Mouse (Mus musculus): ENCODE results near the gene Mrc2. TPM values are rescaled to one million over a fixed set of nuclear protein-coding genes. Genes with fewer than 3 reads are reported as not detected.

Mrc2 gene
- polyA plus RNA-seq, 1 experiment from 2014 or later: 9.5 TPM

DNA sequence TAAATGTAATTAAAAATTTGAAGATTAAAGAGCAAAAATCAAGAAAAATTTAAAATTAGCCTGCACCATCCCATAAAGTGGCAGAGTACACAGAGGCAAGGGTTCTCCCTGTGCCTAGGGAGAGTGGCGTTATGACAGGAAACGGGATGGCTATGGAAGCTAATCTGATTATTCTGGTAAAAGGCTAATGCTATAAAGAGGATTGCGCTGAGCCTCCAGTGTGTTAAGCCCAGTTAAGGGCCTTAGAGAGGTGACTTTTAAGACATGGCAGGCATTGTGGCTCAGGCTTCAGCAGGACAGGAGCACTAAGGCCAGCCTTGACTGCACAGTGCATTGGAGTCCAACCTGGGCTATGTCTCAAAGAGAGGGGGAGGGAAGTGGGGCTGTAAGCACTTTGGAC is 34.7 kb downstream of the Mrc2 start:
- Histone ChIP-seq H3K9ac (replicated peaks; ENCODE audit: low read length) (no peak overlapping the region), H3K4me1 (ENCODE audit: control insufficient read depth, insufficient read depth, low read length) (no peaks in the 10 kb centered on the region), H3K36me3 (replicated peaks; ENCODE audit: control insufficient read depth, insufficient read depth, low read depth, low read length) (no peaks in the 10 kb centered on the region), H3K4me3 (ENCODE audit: low read depth, low read length) (no peak overlapping the region), H3K27ac (replicated peaks; ENCODE audit: low read depth, low read length) (no peak overlapping the region), H3K4me2 (ENCODE audit: low read depth, low read length) (no peak overlapping the region), H3K27me3 (ENCODE audit: control insufficient read depth, insufficient read depth, low read length) (no peaks in the 10 kb centered on the region), H3K9me3 (replicated peaks; ENCODE audit: control insufficient read depth, low read length) (no peaks in the 10 kb centered on the region)
- DNase-seq (ENCODE audit: low spot score): no peak
- WGBS: 82% methylated on average over 3 of the region's 3 CpGs
- no peak for ATAC-seq (replicated peaks; ENCODE audit: insufficient number of reproducible peaks, low FRiP score, low TSS enrichment, low read depth)

DNA sequence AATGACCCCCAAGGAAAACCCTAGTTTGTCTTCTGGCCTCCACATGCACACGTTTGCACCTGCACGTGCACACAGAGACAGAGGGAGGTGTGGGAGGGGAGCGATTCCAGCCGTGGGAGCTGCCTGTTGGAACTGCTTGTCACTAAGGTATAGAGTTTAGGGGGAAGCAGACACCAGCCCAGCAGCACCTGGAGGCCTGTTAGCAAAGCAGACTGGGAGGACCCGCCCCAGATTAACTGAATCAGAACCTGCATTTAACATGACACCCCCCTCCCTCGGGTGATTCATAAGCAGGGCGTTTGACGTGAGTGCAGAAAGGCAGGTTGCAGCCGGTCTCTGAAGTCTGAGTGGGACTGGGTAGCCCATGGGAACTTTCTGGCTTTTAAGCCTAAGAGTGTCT is 37.5 kb downstream of the Mrc2 start:
- Histone ChIP-seq H3K27ac (replicated peaks; ENCODE audit: low read depth, low read length) (no peak overlapping the region), H3K9me3 (replicated peaks; ENCODE audit: control insufficient read depth, low read length) (no peaks in the 10 kb centered on the region), H3K4me2 (ENCODE audit: low read depth, low read length) (no peak overlapping the region), H3K36me3 (replicated peaks; ENCODE audit: control insufficient read depth, insufficient read depth, low read depth, low read length) (no peaks in the 10 kb centered on the region), H3K4me3 (ENCODE audit: low read depth, low read length) (no peak overlapping the region), H3K27me3 (ENCODE audit: control insufficient read depth, insufficient read depth, low read length) (no peaks in the 10 kb centered on the region), H3K9ac (replicated peaks; ENCODE audit: low read length) (no peak overlapping the region), H3K4me1 (ENCODE audit: control insufficient read depth, insufficient read depth, low read length) (no peaks in the 10 kb centered on the region)
- WGBS: 72% methylated on average over 9 of the region's 9 CpGs
- DNase-seq (ENCODE audit: low spot score) (no peak), ATAC-seq (replicated peaks; ENCODE audit: insufficient number of reproducible peaks, low FRiP score, low TSS enrichment, low read depth) (no peak)

GRCm38 (mm10) chr11:105331129-105331528 is 38.7 kb downstream of the Mrc2 start:
- Histone ChIP-seq H3K27me3 (ENCODE audit: control insufficient read depth, insufficient read depth, low read length) (no peaks in the 10 kb centered on the region), H3K9ac (replicated peaks; ENCODE audit: low read length) (no peak overlapping the region), H3K4me3 (ENCODE audit: low read depth, low read length) (no peak overlapping the region), H3K27ac (replicated peaks; ENCODE audit: low read depth, low read length) (no peak overlapping the region), H3K4me1 (ENCODE audit: control insufficient read depth, insufficient read depth, low read length) (no peaks in the 10 kb centered on the region), H3K9me3 (replicated peaks; ENCODE audit: control insufficient read depth, low read length) (no peaks in the 10 kb centered on the region), H3K4me2 (ENCODE audit: low read depth, low read length) (no peak overlapping the region), H3K36me3 (replicated peaks; ENCODE audit: control insufficient read depth, insufficient read depth, low read depth, low read length) (peaks cover under 1% of the 10 kb centered on the region; the same call in 1 of the 2 replicates)
- DNase-seq (ENCODE audit: low spot score) (no peak), ATAC-seq (replicated peaks; ENCODE audit: insufficient number of reproducible peaks, low FRiP score, low TSS enrichment, low read depth) (no peak)
- WGBS: 89% methylated on average over 3 of the region's 3 CpGs

GRCm38 (mm10) chr11:105331732-105332131 is 39.3 kb downstream of the Mrc2 start:
- DNase-seq (ENCODE audit: low spot score) (peak; percentile 43), ATAC-seq (replicated peaks; ENCODE audit: insufficient number of reproducible peaks, low FRiP score, low TSS enrichment, low read depth) (no peak)
- WGBS: 44% methylated on average over 10 of the region's 10 CpGs
- Histone ChIP-seq H3K4me1 (ENCODE audit: control insufficient read depth, insufficient read depth, low read length) (no peaks in the 10 kb centered on the region), H3K9ac (replicated peaks; ENCODE audit: low read length) (no peak overlapping the region), H3K36me3 (replicated peaks; ENCODE audit: control insufficient read depth, insufficient read depth, low read depth, low read length) (peaks cover 5% of the 10 kb centered on the region), H3K27ac (replicated peaks; ENCODE audit: low read depth, low read length) (no peak overlapping the region), H3K4me2 (ENCODE audit: low read depth, low read length) (no peak overlapping the region), H3K27me3 (ENCODE audit: control insufficient read depth, insufficient read depth, low read length) (no peaks in the 10 kb centered on the region), H3K9me3 (replicated peaks; ENCODE audit: control insufficient read depth, low read length) (no peaks in the 10 kb centered on the region), H3K4me3 (ENCODE audit: low read depth, low read length) (no peak overlapping the region)

- peak; percentile 70 for DNase-seq (ENCODE audit: low spot score)
- Histone ChIP-seq H3K27ac (replicated peaks; ENCODE audit: low read depth, low read length) (no peak overlapping the region), H3K9me3 (replicated peaks; ENCODE audit: control insufficient read depth, low read length) (no peaks in the 10 kb centered on the region), H3K4me3 (ENCODE audit: low read depth, low read length) (no peak overlapping the region), H3K36me3 (replicated peaks; ENCODE audit: control insufficient read depth, insufficient read depth, low read depth, low read length) (peaks cover 5% of the 10 kb centered on the region), H3K27me3 (ENCODE audit: control insufficient read depth, insufficient read depth, low read length) (no peaks in the 10 kb centered on the region), H3K4me1 (ENCODE audit: control insufficient read depth, insufficient read depth, low read length) (no peaks in the 10 kb centered on the region), H3K4me2 (ENCODE audit: low read depth, low read length) (no peak overlapping the region), H3K9ac (replicated peaks; ENCODE audit: low read length) (no peak overlapping the region)
- ATAC-seq (replicated peaks; ENCODE audit: insufficient number of reproducible peaks, low FRiP score, low TSS enrichment, low read depth): no peak
- 62% methylated on average over 8 of the region's 8 CpGs for WGBS
Observed at GRCm38 (mm10) chr11:105332468-105332867, 40.0 kb downstream of the Mrc2 start.

- H3K36me3 ChIP-seq (replicated peaks; ENCODE audit: control insufficient read depth, insufficient read depth, low read depth, low read length): peaks cover 5% of the 10 kb centered on the region
- H3K4me3 ChIP-seq (ENCODE audit: low read depth, low read length): no peak overlapping the region
- H3K4me1 ChIP-seq (ENCODE audit: control insufficient read depth, insufficient read depth, low read length): no peaks in the 10 kb centered on the region
- no peak overlapping the region for H3K9ac ChIP-seq (replicated peaks; ENCODE audit: low read length)
- 69% methylated on average over 8 of the region's 8 CpGs for WGBS
- H3K27me3 ChIP-seq (ENCODE audit: control insufficient read depth, insufficient read depth, low read length): no peaks in the 10 kb centered on the region
- H3K9me3 ChIP-seq (replicated peaks; ENCODE audit: control insufficient read depth, low read length): no peaks in the 10 kb centered on the region
- H3K27ac ChIP-seq (replicated peaks; ENCODE audit: low read depth, low read length): no peak overlapping the region
- DNase-seq (ENCODE audit: low spot score) (no peak), ATAC-seq (replicated peaks; ENCODE audit: insufficient number of reproducible peaks, low FRiP score, low TSS enrichment, low read depth) (no peak)
- no peak overlapping the region for H3K4me2 ChIP-seq (ENCODE audit: low read depth, low read length)
Observed at GRCm38 (mm10) chr11:105333867-105334670, 41.6 kb downstream of the Mrc2 start.

- WGBS: 75% methylated on average over 12 of the region's 12 CpGs
- no peaks in the 10 kb centered on the region for H3K4me1 ChIP-seq (ENCODE audit: control insufficient read depth, insufficient read depth, low read length)
- no peak overlapping the region for H3K27ac ChIP-seq (replicated peaks; ENCODE audit: low read depth, low read length)
- no peak for DNase-seq (ENCODE audit: low spot score)
- H3K9me3 ChIP-seq (replicated peaks; ENCODE audit: control insufficient read depth, low read length): no peaks in the 10 kb centered on the region
- no peak overlapping the region for H3K4me3 ChIP-seq (ENCODE audit: low read depth, low read length)
- H3K4me2 ChIP-seq (ENCODE audit: low read depth, low read length): no peak overlapping the region
- H3K9ac ChIP-seq (replicated peaks; ENCODE audit: low read length): no peak overlapping the region
- ATAC-seq (replicated peaks; ENCODE audit: insufficient number of reproducible peaks, low FRiP score, low TSS enrichment, low read depth): no peak
- peaks cover 9% of the 10 kb centered on the region for H3K36me3 ChIP-seq (replicated peaks; ENCODE audit: control insufficient read depth, insufficient read depth, low read depth, low read length)
- no peaks in the 10 kb centered on the region for H3K27me3 ChIP-seq (ENCODE audit: control insufficient read depth, insufficient read depth, low read length)
Observed at GRCm38 (mm10) chr11:105338596-105339390, 46.4 kb downstream of the Mrc2 start.

DNA sequence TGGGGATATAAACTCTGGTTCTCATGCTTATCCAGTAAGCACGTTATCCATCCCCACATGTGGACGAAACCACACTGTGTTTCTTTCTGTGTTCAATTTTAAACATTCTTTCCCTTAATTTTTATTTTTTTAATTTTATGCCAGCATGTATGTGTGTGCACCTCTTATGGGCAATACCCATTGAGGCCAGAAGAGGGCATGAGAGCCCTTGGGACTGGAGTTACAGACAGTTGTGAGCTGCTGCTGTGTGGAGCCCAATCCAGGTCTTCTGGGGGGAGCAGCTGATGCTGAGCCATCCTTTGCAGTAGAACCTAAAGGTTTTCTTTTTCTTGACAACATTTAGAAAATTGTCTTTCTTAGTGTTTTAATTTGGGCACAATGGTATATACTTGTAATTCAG is 52.8 kb downstream of the Mrc2 start:
- Histone ChIP-seq H3K4me2 (ENCODE audit: low read depth, low read length) (no peak overlapping the region), H3K4me3 (ENCODE audit: low read depth, low read length) (no peak overlapping the region), H3K36me3 (replicated peaks; ENCODE audit: control insufficient read depth, insufficient read depth, low read depth, low read length) (peaks cover 4% of the 10 kb centered on the region), H3K27ac (replicated peaks; ENCODE audit: low read depth, low read length) (no peak overlapping the region), H3K9ac (replicated peaks; ENCODE audit: low read length) (no peak overlapping the region), H3K4me1 (ENCODE audit: control insufficient read depth, insufficient read depth, low read length) (no peaks in the 10 kb centered on the region), H3K27me3 (ENCODE audit: control insufficient read depth, insufficient read depth, low read length) (no peaks in the 10 kb centered on the region), H3K9me3 (replicated peaks; ENCODE audit: control insufficient read depth, low read length) (no peaks in the 10 kb centered on the region)
- DNase-seq (ENCODE audit: low spot score) (peak; percentile 57), ATAC-seq (replicated peaks; ENCODE audit: insufficient number of reproducible peaks, low FRiP score, low TSS enrichment, low read depth) (no peak)
- WGBS: 75% methylated on average over 2 of the region's 2 CpGs

All from embryonic facial prominence, embryonic 11.5 days (tissue).